Mouse (Mus musculus): ENCODE measurements around the gene Urgcp.

Urgcp gene

GRCm38 (mm10) chr11:5801511-5801910 lies 39.3 kb upstream of the Urgcp start:
- Histone ChIP-seq H3K9me3 (ENCODE audit: low read length) (no peaks in the 10 kb centered on the region), H3K4me3 (replicated peaks; ENCODE audit: low read length) (peak overlapping the region; percentile 26; the same call in 1 of the 2 replicates), H3K4me1 (replicated peaks; ENCODE audit: low read depth, low read length) (peaks cover 76% of the 10 kb centered on the region), H3K36me3 (ENCODE audit: insufficient read depth, low read length) (peaks cover 54% of the 10 kb centered on the region), H3K27me3 (ENCODE audit: insufficient read depth, low read length) (no peaks in the 10 kb centered on the region)
- TF ChIP-seq POU5F1 (IDR thresholded peaks at IDR 0.05; ENCODE audit: borderline replicate concordance, low read length), result no peak
- TF ChIP-seq CTCF (conservative IDR thresholded peaks at IDR 0.05; ENCODE audit: low read length), result no peak
- no peak for TF ChIP-seq NANOG (IDR thresholded peaks at IDR 0.05; ENCODE audit: borderline replicate concordance, low read length)

GRCm38 (mm10) chr11:5799621-5800490 lies 37.7 kb upstream of the Urgcp start:
- no peak for TF ChIP-seq NANOG (IDR thresholded peaks at IDR 0.05; ENCODE audit: borderline replicate concordance, low read length)
- TF ChIP-seq CTCF (conservative IDR thresholded peaks at IDR 0.05; ENCODE audit: low read length), result no peak
- TF ChIP-seq POU5F1 (IDR thresholded peaks at IDR 0.05; ENCODE audit: borderline replicate concordance, low read length), result no peak
- Histone ChIP-seq H3K9me3 (ENCODE audit: low read length) (no peaks in the 10 kb centered on the region), H3K4me1 (replicated peaks; ENCODE audit: low read depth, low read length) (peaks cover 92% of the 10 kb centered on the region), H3K4me3 (replicated peaks; ENCODE audit: low read length) (no peak overlapping the region), H3K36me3 (ENCODE audit: insufficient read depth, low read length) (peaks cover 70% of the 10 kb centered on the region), H3K27me3 (ENCODE audit: insufficient read depth, low read length) (no peaks in the 10 kb centered on the region)

- no peaks in the 10 kb centered on the region for H3K9me3 ChIP-seq (ENCODE audit: low read length)
- peak overlapping the region; percentile 58 for H3K4me3 ChIP-seq (replicated peaks; ENCODE audit: low read length)
- peaks cover 90% of the 10 kb centered on the region for H3K36me3 ChIP-seq (ENCODE audit: insufficient read depth, low read length)
- H3K4me1 ChIP-seq (replicated peaks; ENCODE audit: low read depth, low read length), result peaks cover 88% of the 10 kb centered on the region
- no peak for TF ChIP-seq POU5F1 (IDR thresholded peaks at IDR 0.05; ENCODE audit: borderline replicate concordance, low read length)
- no peak for TF ChIP-seq NANOG (IDR thresholded peaks at IDR 0.05; ENCODE audit: borderline replicate concordance, low read length)
- no peak for TF ChIP-seq CTCF (conservative IDR thresholded peaks at IDR 0.05; ENCODE audit: low read length)
- H3K27me3 ChIP-seq (ENCODE audit: insufficient read depth, low read length), result no peaks in the 10 kb centered on the region
Observed at GRCm38 (mm10) chr11:5797928-5798327, 35.8 kb upstream of the Urgcp start.

GRCm38 (mm10) chr11:5797371-5797770 lies 35.2 kb upstream of the Urgcp start:
- Histone ChIP-seq H3K27me3 (ENCODE audit: insufficient read depth, low read length) (no peaks in the 10 kb centered on the region), H3K4me1 (replicated peaks; ENCODE audit: low read depth, low read length) (peaks cover 87% of the 10 kb centered on the region), H3K9me3 (ENCODE audit: low read length) (no peaks in the 10 kb centered on the region), H3K36me3 (ENCODE audit: insufficient read depth, low read length) (peaks cover 95% of the 10 kb centered on the region), H3K4me3 (replicated peaks; ENCODE audit: low read length) (peak overlapping the region; percentile 58)
- TF ChIP-seq NANOG (IDR thresholded peaks at IDR 0.05; ENCODE audit: borderline replicate concordance, low read length) (no peak), CTCF (conservative IDR thresholded peaks at IDR 0.05; ENCODE audit: low read length) (no peak), POU5F1 (IDR thresholded peaks at IDR 0.05; ENCODE audit: borderline replicate concordance, low read length) (no peak)

GRCm38 (mm10) chr11:5796939-5797338 lies 34.8 kb upstream of the Urgcp start:
- Histone ChIP-seq H3K9me3 (ENCODE audit: low read length) (no peaks in the 10 kb centered on the region), H3K4me1 (replicated peaks; ENCODE audit: low read depth, low read length) (peaks cover 86% of the 10 kb centered on the region), H3K27me3 (ENCODE audit: insufficient read depth, low read length) (no peaks in the 10 kb centered on the region), H3K36me3 (ENCODE audit: insufficient read depth, low read length) (peaks cover 99% of the 10 kb centered on the region), H3K4me3 (replicated peaks; ENCODE audit: low read length) (peak overlapping the region; percentile 58)
- TF ChIP-seq CTCF (conservative IDR thresholded peaks at IDR 0.05; ENCODE audit: low read length), result no peak
- TF ChIP-seq POU5F1 (IDR thresholded peaks at IDR 0.05; ENCODE audit: borderline replicate concordance, low read length), result no peak
- TF ChIP-seq NANOG (IDR thresholded peaks at IDR 0.05; ENCODE audit: borderline replicate concordance, low read length), result no peak

GRCm38 (mm10) chr11:5795706-5796105 lies 33.5 kb upstream of the Urgcp start:
- Histone ChIP-seq H3K4me3 (replicated peaks; ENCODE audit: low read length) (no peak overlapping the region; the same call in 1 of the 2 replicates), H3K27me3 (ENCODE audit: insufficient read depth, low read length) (no peaks in the 10 kb centered on the region), H3K9me3 (ENCODE audit: low read length) (no peaks in the 10 kb centered on the region), H3K4me1 (replicated peaks; ENCODE audit: low read depth, low read length) (peaks cover 78% of the 10 kb centered on the region), H3K36me3 (ENCODE audit: insufficient read depth, low read length) (peaks cover 100% of the 10 kb centered on the region)
- no peak for TF ChIP-seq NANOG (IDR thresholded peaks at IDR 0.05; ENCODE audit: borderline replicate concordance, low read length)

GRCm38 (mm10) chr11:5795290-5795689 lies 33.1 kb upstream of the Urgcp start:
- TF ChIP-seq CTCF (conservative IDR thresholded peaks at IDR 0.05; ENCODE audit: low read length), result no peak
- no peak for TF ChIP-seq NANOG (IDR thresholded peaks at IDR 0.05; ENCODE audit: borderline replicate concordance, low read length)
- no peak for TF ChIP-seq POU5F1 (IDR thresholded peaks at IDR 0.05; ENCODE audit: borderline replicate concordance, low read length)
- no peaks in the 10 kb centered on the region for H3K9me3 ChIP-seq (ENCODE audit: low read length)
- peaks cover 79% of the 10 kb centered on the region for H3K4me1 ChIP-seq (replicated peaks; ENCODE audit: low read depth, low read length)
- no peaks in the 10 kb centered on the region for H3K27me3 ChIP-seq (ENCODE audit: insufficient read depth, low read length)
- no peak overlapping the region for H3K4me3 ChIP-seq (replicated peaks; ENCODE audit: low read length)
- peaks cover 100% of the 10 kb centered on the region for H3K36me3 ChIP-seq (ENCODE audit: insufficient read depth, low read length)

GRCm38 (mm10) chr11:5790431-5790830 lies 28.3 kb upstream of the Urgcp start:
- TF ChIP-seq CTCF (conservative IDR thresholded peaks at IDR 0.05; ENCODE audit: low read length), result no peak
- TF ChIP-seq NANOG (IDR thresholded peaks at IDR 0.05; ENCODE audit: borderline replicate concordance, low read length), result no peak
- no peak for TF ChIP-seq POU5F1 (IDR thresholded peaks at IDR 0.05; ENCODE audit: borderline replicate concordance, low read length)
- Histone ChIP-seq H3K27me3 (ENCODE audit: insufficient read depth, low read length) (no peaks in the 10 kb centered on the region), H3K9me3 (ENCODE audit: low read length) (no peaks in the 10 kb centered on the region), H3K4me1 (replicated peaks; ENCODE audit: low read depth, low read length) (peaks cover 63% of the 10 kb centered on the region), H3K36me3 (ENCODE audit: insufficient read depth, low read length) (peaks cover 61% of the 10 kb centered on the region), H3K4me3 (replicated peaks; ENCODE audit: low read length) (no peak overlapping the region)

Measured in E14TG2a.4 (cell line).